Mouse (Mus musculus) kidney, postnatal 0 days (tissue): ENCODE data around the gene Kctd17. TPM values are rescaled to one million over a fixed set of nuclear protein-coding genes. Genes with fewer than 3 reads are reported as not detected.

ENCODE experiments used
- ATAC-seq: fragments of 200-750 bp; cut with Nextera tagmentation; replicated peaks from 2 replicates; pipeline ENCODE4 v1.8.0; 2017; ENCODE audit warnings: low read depth, moderate number of reproducible peaks, moderate TSS enrichment, moderate library complexity; ENCODE audit not compliant: low FRiP score
- DNase-seq: peaks from one replicate; pipeline ENCODE4 v3.0.0-alpha.2; 2016; ENCODE audit warnings: low spot score
- H3K27ac ChIP-seq: fragments of 300-500 bp; sonication (generic); 2 replicates; pipeline ENCODE4 v1.5.1; 2014; ENCODE audit warnings: mild to moderate bottlenecking
- H3K27me3 ChIP-seq: fragments of 300-500 bp; sonication (generic); 2 replicates; pipeline ENCODE4 v1.6.1; 2014; ENCODE audit warnings: low read length, mixed read lengths; ENCODE audit not compliant: insufficient read depth
- H3K36me3 ChIP-seq: fragments of 300-500 bp; sonication (generic); 2 replicates; pipeline ENCODE4 v1.6.1; 2014; ENCODE audit warnings: low read length, mixed read lengths; ENCODE audit not compliant: insufficient read depth
- H3K4me1 ChIP-seq: fragments of 300-500 bp; sonication (generic); replicated peaks from 2 replicates; pipeline ENCODE4 v1.6.1; 2014; ENCODE audit warnings: antibody characterized with exemption, low read length, mixed read lengths; ENCODE audit not compliant: insufficient read depth
- H3K4me2 ChIP-seq: fragments of 300-500 bp; sonication (generic); 2 replicates; pipeline ENCODE4 v1.6.1; 2014; ENCODE audit warnings: mild to moderate bottlenecking, low read length, moderate library complexity, mixed read lengths
- H3K4me3 ChIP-seq: fragments of 300-500 bp; sonication (generic); replicated peaks from 2 replicates; pipeline ENCODE4 v1.5.1; 2014; ENCODE audit warnings: low read depth, low read length
- H3K9ac ChIP-seq: fragments of 300-500 bp; sonication (generic); 2 replicates; pipeline ENCODE4 v1.6.1; 2014; ENCODE audit warnings: low read depth, low read length
- H3K9me3 ChIP-seq: fragments of 300-500 bp; sonication (generic); replicated peaks from 2 replicates; pipeline ENCODE4 v1.6.1; 2016; ENCODE audit warnings: low read length, inconsistent platforms, mixed read lengths
- CTCF ChIP-seq: IDR thresholded peaks from 2 replicates; pipeline ENCODE4 v1.5.1; 2016; ENCODE audit warnings: antibody characterized with exemption, low read depth, mild to moderate bottlenecking, moderate library complexity
- WGBS: fragments of 180-500 bp; shearing (Covaris S2); extraction: QIAGEN DNeasy Blood & Tissue Kit; methylation state at CpG from one replicate; pipeline ENCODE4 v1.1.7; 2014; 5-methylcytosine and 5-hydroxymethylcytosine counted together
- polyA plus RNA-seq: library from polyadenylated mRNA; unstranded; fragments of >200 nt; fragmentation: Nextera tagmentation; extraction: Ambion mirVana; gene quantifications from 2 replicates; pipeline ENCODE4 v1.2.1, GENCODE M21; 2015

Gene Kctd17
- polyA plus RNA-seq, 1 experiment from 2014 or later = 47.8 TPM

- H3K4me3 ChIP-seq = no peak overlapping the region
- no peak for ATAC-seq
These were observed 42.8 kb upstream of the Kctd17 start for GRCm38 (mm10) chr15:78385564-78385963.

GRCm38 (mm10) chr15:78390855-78391254 is 37.5 kb upstream of the Kctd17 start:
- Histone ChIP-seq H3K27me3 (no peaks in the 10 kb centered on the region), H3K4me1 (no peaks in the 10 kb centered on the region), H3K27ac (no peak overlapping the region), H3K4me3 (no peak overlapping the region), H3K4me2 (no peak overlapping the region), H3K9me3 (no peaks in the 10 kb centered on the region), H3K36me3 (no peaks in the 10 kb centered on the region), H3K9ac (no peak overlapping the region)
- ATAC-seq (no peak), DNase-seq (no peak)
- WGBS = 79% methylated on average over 3 of the region's 3 CpGs
- TF ChIP-seq CTCF = no peak

More at GRCm38 (mm10) chr15:78385564-78385963, 42.8 kb upstream of the Kctd17 start:
- Histone ChIP-seq H3K4me1 (no peaks in the 10 kb centered on the region), H3K4me2 (no peak overlapping the region), H3K27me3 (no peaks in the 10 kb centered on the region), H3K27ac (no peak overlapping the region), H3K9ac (no peak overlapping the region), H3K36me3 (no peaks in the 10 kb centered on the region), H3K9me3 (no peaks in the 10 kb centered on the region)
- 95% methylated on average over 1 of the region's 1 CpGs for WGBS
- no peak for DNase-seq
- TF ChIP-seq CTCF = no peak

GRCm38 (mm10) chr15:78395478-78395962 is 32.8 kb upstream of the Kctd17 start, which contains the start of gene Tex33:
TSS of gene Tex33 (minus strand) at chr15:78395912.
- Histone ChIP-seq H3K36me3 (no peaks in the 10 kb centered on the region), H3K4me2 (no peak within 1 kb of the TSS), H3K4me1 (no peaks in the 10 kb centered on the region), H3K27ac (no peak within 1 kb of the TSS), H3K27me3 (no peaks in the 10 kb centered on the region), H3K9ac (no peak within 1 kb of the TSS), H3K9me3 (no peaks in the 10 kb centered on the region), H3K4me3 (no peak within 1 kb of the TSS)
- 79% methylated on average over 8 of the region's 8 CpGs for WGBS
- TF ChIP-seq CTCF = no peak
- ATAC-seq (peak; percentile 60; the same call in 1 of the 2 replicates), DNase-seq (no peak)

- peak; percentile 31 for DNase-seq
- 74% methylated on average over 6 of the region's 6 CpGs for WGBS
- H3K27me3 ChIP-seq = no peaks in the 10 kb centered on the region
- no peak overlapping the region for H3K4me2 ChIP-seq
- no peak overlapping the region for H3K9ac ChIP-seq
- peaks cover 16% of the 10 kb centered on the region for H3K4me1 ChIP-seq
- TF ChIP-seq CTCF = no peak
- H3K36me3 ChIP-seq = no peaks in the 10 kb centered on the region
- no peaks in the 10 kb centered on the region for H3K9me3 ChIP-seq
- H3K27ac ChIP-seq = no peak overlapping the region
- no peak for ATAC-seq
- no peak overlapping the region for H3K4me3 ChIP-seq
These were observed 27.0 kb upstream of the Kctd17 start for GRCm38 (mm10) chr15:78401345-78401744.

GRCm38 (mm10) chr15:78401921-78402320 is 26.4 kb upstream of the Kctd17 start:
- Histone ChIP-seq H3K9me3 (no peaks in the 10 kb centered on the region), H3K4me3 (no peak overlapping the region), H3K9ac (0 out of 2 replicates have a peak overlapping the region, but pooled peaks have one; percentile 10), H3K27ac (peak overlapping the region; percentile 50; the same call in 1 of the 2 replicates), H3K4me2 (no peak overlapping the region), H3K27me3 (no peaks in the 10 kb centered on the region), H3K36me3 (no peaks in the 10 kb centered on the region), H3K4me1 (peaks cover 16% of the 10 kb centered on the region)
- TF ChIP-seq CTCF = no peak
- WGBS = 45% methylated on average over 4 of the region's 4 CpGs
- ATAC-seq (no peak), DNase-seq (no peak)

- H3K4me3 ChIP-seq = no peak overlapping the region
- WGBS = 47% methylated on average over 7 of the region's 7 CpGs
- H3K9me3 ChIP-seq = no peaks in the 10 kb centered on the region
- no peaks in the 10 kb centered on the region for H3K36me3 ChIP-seq
- ATAC-seq = no peak
- 0 out of 2 replicates have a peak overlapping the region, but pooled peaks have one; percentile 4 for H3K4me2 ChIP-seq
- no peaks in the 10 kb centered on the region for H3K27me3 ChIP-seq
- DNase-seq = no peak
- no peak for TF ChIP-seq CTCF
- H3K9ac ChIP-seq = no peak overlapping the region
- peak overlapping the region; percentile 50; the same call in 1 of the 2 replicates for H3K27ac ChIP-seq
- peaks cover 21% of the 10 kb centered on the region for H3K4me1 ChIP-seq
These were observed 25.9 kb upstream of the Kctd17 start for GRCm38 (mm10) chr15:78402423-78402822.
